Comparison of ENCODE assay signal across 15 mouse cellular contexts in the genomic region with DNA sequence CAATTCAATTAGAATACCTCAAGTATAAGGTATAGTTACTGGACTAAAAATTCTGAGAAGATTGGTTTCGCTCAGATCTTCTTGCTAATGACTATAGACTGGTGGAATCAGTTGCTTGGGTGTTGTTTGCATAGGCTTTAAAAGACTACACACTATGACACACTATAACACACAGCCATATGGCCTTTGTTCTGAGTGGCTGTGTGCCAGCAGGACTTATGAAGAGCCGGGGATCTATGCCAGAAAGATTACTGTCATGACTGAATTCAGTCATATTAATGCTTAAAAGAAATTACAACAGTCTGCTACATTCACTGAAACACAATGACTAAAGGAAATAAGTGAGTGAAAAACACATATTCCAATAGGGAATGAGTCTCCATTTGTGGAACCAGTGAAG.
A peak's percentile ranks its signal among the peaks of the same experiment; 100 is the strongest.
DNase-seq lines count a peak whose midpoint lies in the region; ATAC-seq and TF ChIP-seq lines count a peak whose summit lies in the region.
"Had no signal": no experiment of that assay in that cellular context is flagged by ENCODE, and none has a peak within 500 bp of the region (broad histone marks: within the 10 kb centered on the region; RNA-seq: fewer than 3 reads in every experiment).

No protein-coding gene starts in this region.

- WGBS in hindbrain, embryonic 16.5 days, result 63% methylated on average over 2 of the region's 2 CpGs
- 90% methylated on average over 2 of the region's 2 CpGs for WGBS in hindbrain, embryonic 10.5 days
- WGBS in midbrain, postnatal 0 days, result 68% methylated on average over 2 of the region's 2 CpGs
- WGBS in midbrain, embryonic 10.5 days, result 89% methylated on average over 2 of the region's 2 CpGs

- H3K4me1 ChIP-seq in hindbrain, embryonic 16.5 days (ENCODE audit: control insufficient read depth, insufficient read depth, low read depth, low read length), result no peaks in the 10 kb centered on the region
- no peaks in the 10 kb centered on the region for H3K4me1 ChIP-seq in hindbrain, embryonic 10.5 days (replicated peaks)
- H3K4me1 ChIP-seq in midbrain, postnatal 0 days (ENCODE audit: insufficient read depth, low read length), result no peaks in the 10 kb centered on the region
- no peaks in the 10 kb centered on the region for H3K4me1 ChIP-seq in midbrain, embryonic 10.5 days
- H3K4me1 ChIP-seq: embryonic facial prominence, embryonic 13.5 days had no signal

- no peak overlapping the region for H3K4me2 ChIP-seq in hindbrain, embryonic 16.5 days (ENCODE audit: low read length)
- H3K4me2 ChIP-seq in midbrain, postnatal 0 days (ENCODE audit: low read depth, low read length, poor library complexity, severe bottlenecking), result no peak overlapping the region
- H3K4me2 ChIP-seq: embryonic facial prominence, embryonic 13.5 days; liver, embryonic 11.5 days had no signal

- TF ChIP-seq CTCF in midbrain, postnatal 0 days (IDR thresholded peaks at IDR 0.05), result no peak

- no peak for ATAC-seq in cerebellum, adult (ENCODE audit: insufficient number of reproducible peaks, low FRiP score, low TSS enrichment)
- peak; percentile 82 for ATAC-seq in hindbrain, embryonic 16.5 days
- no peak for ATAC-seq in midbrain, postnatal 0 days (ENCODE audit: low FRiP score)
- ATAC-seq: intestine, embryonic 16.5 days had no signal

- no peaks in the 10 kb centered on the region for H3K9me3 ChIP-seq in hindbrain, embryonic 16.5 days (ENCODE audit: control insufficient read depth, low read length)
- H3K9me3 ChIP-seq in hindbrain, embryonic 10.5 days, result no peaks in the 10 kb centered on the region
- H3K9me3 ChIP-seq in midbrain, postnatal 0 days (ENCODE audit: low read length), result no peaks in the 10 kb centered on the region
- no peaks in the 10 kb centered on the region for H3K9me3 ChIP-seq in midbrain, embryonic 10.5 days (replicated peaks)
- H3K9me3 ChIP-seq: embryonic facial prominence, embryonic 13.5 days had no signal

- H3K27me3 ChIP-seq in hindbrain, embryonic 16.5 days (replicated peaks; ENCODE audit: control insufficient read depth, insufficient read depth, low read length), result no peaks in the 10 kb centered on the region
- H3K27me3 ChIP-seq in hindbrain, embryonic 10.5 days (ENCODE audit: insufficient read depth, poor library complexity, severe bottlenecking), result no peaks in the 10 kb centered on the region
- no peaks in the 10 kb centered on the region for H3K27me3 ChIP-seq in midbrain, postnatal 0 days (ENCODE audit: insufficient read depth, low read length)
- no peaks in the 10 kb centered on the region for H3K27me3 ChIP-seq in midbrain, embryonic 10.5 days (ENCODE audit: low read depth, poor library complexity, severe bottlenecking)
- H3K27me3 ChIP-seq: embryonic facial prominence, embryonic 13.5 days had no signal

- no peak overlapping the region for H3K27ac ChIP-seq in hindbrain, embryonic 16.5 days (ENCODE audit: low read depth, low read length)
- no peak overlapping the region for H3K27ac ChIP-seq in hindbrain, embryonic 10.5 days
- no peak overlapping the region for H3K27ac ChIP-seq in midbrain, postnatal 0 days (ENCODE audit: low read depth, low read length)
- no peak overlapping the region for H3K27ac ChIP-seq in midbrain, embryonic 10.5 days (replicated peaks)
- H3K27ac ChIP-seq: embryonic facial prominence, embryonic 13.5 days; stomach, postnatal 0 days had no signal

- H3K36me3 ChIP-seq in hindbrain, embryonic 16.5 days (ENCODE audit: control insufficient read depth, insufficient read depth, low read length), result no peaks in the 10 kb centered on the region
- H3K36me3 ChIP-seq in hindbrain, embryonic 10.5 days, result no peaks in the 10 kb centered on the region
- no peaks in the 10 kb centered on the region for H3K36me3 ChIP-seq in midbrain, postnatal 0 days (ENCODE audit: insufficient read depth, low read length)
- no peaks in the 10 kb centered on the region for H3K36me3 ChIP-seq in midbrain, embryonic 10.5 days
- H3K36me3 ChIP-seq: embryonic facial prominence, embryonic 13.5 days had no signal

- no peak overlapping the region for H3K9ac ChIP-seq in hindbrain, embryonic 16.5 days (ENCODE audit: low read depth, low read length)
- no peak overlapping the region for H3K9ac ChIP-seq in midbrain, postnatal 0 days (replicated peaks; ENCODE audit: low read length, poor library complexity, severe bottlenecking)
- H3K9ac ChIP-seq: embryonic facial prominence, embryonic 13.5 days had no signal

- peak; percentile 70 to 71 for DNase-seq in cerebellum, postnatal 14 days
- DNase-seq in hindbrain, embryonic 10.5 days (ENCODE audit: low spot score), result no peak
- peak; percentile 87 for DNase-seq in midbrain, postnatal 0 days (ENCODE audit: low spot score)
- no peak for DNase-seq in midbrain, embryonic 10.5 days (ENCODE audit: low spot score)
- peak; percentile 8 for DNase-seq in retina, postnatal 7 days (ENCODE audit: low read depth, low spot score)
- no peak for DNase-seq in testis, postnatal 14 days (ENCODE audit: low spot score)
- DNase-seq: gastrocnemius, postnatal 10 days; thymus, postnatal 25 days had no signal

- H3K4me3 ChIP-seq in hindbrain, embryonic 16.5 days (ENCODE audit: low read length), result no peak overlapping the region
- H3K4me3 ChIP-seq in hindbrain, embryonic 10.5 days, result no peak overlapping the region
- H3K4me3 ChIP-seq in midbrain, postnatal 0 days (ENCODE audit: low read depth, low read length), result no peak overlapping the region
- no peak overlapping the region for H3K4me3 ChIP-seq in midbrain, embryonic 10.5 days
- H3K4me3 ChIP-seq: embryonic facial prominence, embryonic 13.5 days; myocyte had no signal

Comparison
In these comparisons a context has a peak if more than half of its experiments do, and no peak if none do; other contexts are left out.
1. DNase-seq: peak in cerebellum, postnatal 14 days (2 of 2), midbrain, postnatal 0 days (single experiment) and retina, postnatal 7 days (single experiment); none in hindbrain, embryonic 10.5 days (single experiment), midbrain, embryonic 10.5 days (single experiment) and testis, postnatal 14 days (single experiment).